Mouse (Mus musculus): ENCODE measurements around the gene Rtp3.

GRCm38 (mm10) chr9:111026791-111027190, 36.4 kb upstream of the Rtp3 start:
- TF ChIP-seq CTCF (IDR thresholded peaks at IDR 0.05; ENCODE audit: extremely low read depth, insufficient read depth, insufficient read length, insufficient replicate concordance) (no peak), POLR2A (IDR thresholded peaks at IDR 0.05; ENCODE audit: low read depth, low read length) (no peak)

Data from spleen, adult 2 months (tissue).